Mouse (Mus musculus) layer of hippocampus, adult 9-11 months (tissue): ENCODE measurements around the gene Ccdc157.

Experiments used
- DNase-seq: peaks from one replicate; pipeline ENCODE4 v3.0.0; 2022

The Ccdc157 gene

GRCm38 (mm10) chr11:4098120-4098519 lies 62.0 kb downstream of the Ccdc157 start:
- no peak for DNase-seq

- no peak for DNase-seq
These were observed 62.9 kb downstream of the Ccdc157 start for GRCm38 (mm10) chr11:4097091-4097621.

- peak; percentile 99 for DNase-seq
These were observed 63.8 kb downstream of the Ccdc157 start for GRCm38 (mm10) chr11:4096054-4096984.

- DNase-seq, result peak; percentile 72
These were observed 64.7 kb downstream of the Ccdc157 start, which contains the start of gene Mtfp1 for GRCm38 (mm10) chr11:4095171-4096053. TSS of gene Mtfp1 (minus strand) at chr11:4095445.

GRCm38 (mm10) chr11:4094378-4095170 lies 65.5 kb downstream of the Ccdc157 start:
- peak; percentile 67 for DNase-seq

- no peak for DNase-seq
These were observed 66.4 kb downstream of the Ccdc157 start for GRCm38 (mm10) chr11:4093459-4094377.
